In genomic region chr2:92649154-92649801, GRCm38 (mm10) we compare ENCODE assay signal across 15 mouse cellular contexts. TPM values are rescaled to one million over a fixed set of nuclear protein-coding genes. Genes with fewer than 3 reads are reported as not detected.
DNase-seq lines count a peak whose midpoint lies in the region; ATAC-seq and TF ChIP-seq lines count a peak whose summit lies in the region.
"Had no signal": no experiment of that assay in that cellular context is flagged by ENCODE, and none has a peak within 500 bp of the region (broad histone marks: within the 10 kb centered on the region; RNA-seq: fewer than 3 reads in every experiment).

No protein-coding gene starts in this region.

- no peaks in the 10 kb centered on the region for H3K36me3 ChIP-seq in kidney, postnatal 0 days (ENCODE audit: insufficient read depth, low read length)
- no peaks in the 10 kb centered on the region for H3K36me3 ChIP-seq in thymus, adult 2 months (ENCODE audit: control insufficient read depth, insufficient read depth, low read length)
- no peaks in the 10 kb centered on the region for H3K36me3 ChIP-seq in liver, embryonic 15.5 days (replicated peaks)
- H3K36me3 ChIP-seq: forebrain, embryonic 15.5 days; limb, embryonic 15.5 days had no signal

- H3K9ac ChIP-seq in kidney, postnatal 0 days (ENCODE audit: low read depth, low read length), result no peak overlapping the region
- H3K9ac ChIP-seq in liver, embryonic 15.5 days, result no peak overlapping the region
- H3K9ac ChIP-seq: forebrain, embryonic 15.5 days; limb, embryonic 15.5 days had no signal

- WGBS in kidney, postnatal 0 days, result 34% methylated on average over 4 of the region's 5 CpGs
- 85% methylated on average over 5 of the region's 5 CpGs for WGBS in thymus, adult 2 months
- WGBS in liver, embryonic 15.5 days (ENCODE audit: insufficient replicate concordance), result 22% methylated on average over 5 of the region's 5 CpGs

- peaks cover 8% of the 10 kb centered on the region for H3K4me1 ChIP-seq in kidney, postnatal 0 days (replicated peaks; ENCODE audit: insufficient read depth, low read length)
- no peaks in the 10 kb centered on the region for H3K4me1 ChIP-seq in thymus, adult 2 months (replicated peaks; ENCODE audit: control insufficient read depth, insufficient read depth, low read length)
- peaks cover 10% of the 10 kb centered on the region; the same call in 1 of the 2 replicates for H3K4me1 ChIP-seq in liver, embryonic 15.5 days (replicated peaks)
- H3K4me1 ChIP-seq: forebrain, embryonic 15.5 days had no signal

- H3K27ac ChIP-seq in kidney, postnatal 0 days, result no peak overlapping the region
- no peak overlapping the region for H3K27ac ChIP-seq in thymus, adult 2 months (ENCODE audit: control insufficient read depth, insufficient read depth, low read length)
- no peak overlapping the region for H3K27ac ChIP-seq in liver, embryonic 15.5 days (replicated peaks)
- H3K27ac ChIP-seq: forebrain, embryonic 15.5 days; gastrocnemius, adult 2 months; limb, embryonic 15.5 days had no signal

- no peak for TF ChIP-seq CTCF in kidney, postnatal 0 days (IDR thresholded peaks at IDR 0.05; ENCODE audit: low read depth)
- no peak for TF ChIP-seq CTCF in thymus, adult 2 months (IDR thresholded peaks at IDR 0.05; ENCODE audit: borderline replicate concordance, control insufficient read depth, extremely low read depth, insufficient read depth, low read length, poor library complexity)

- ATAC-seq in kidney, postnatal 0 days (replicated peaks; ENCODE audit: low FRiP score, low read depth), result no peak
- peak; percentile 81 for ATAC-seq in liver, embryonic 15.5 days (ENCODE audit: insufficient read depth)
- ATAC-seq: forebrain, embryonic 15.5 days; Patski had no signal

- H3K9me3 ChIP-seq in kidney, postnatal 0 days (replicated peaks; ENCODE audit: low read length), result no peaks in the 10 kb centered on the region
- no peaks in the 10 kb centered on the region for H3K9me3 ChIP-seq in liver, embryonic 15.5 days (replicated peaks)
- H3K9me3 ChIP-seq: forebrain, embryonic 15.5 days; limb, embryonic 15.5 days had no signal

- no peak overlapping the region for H3K4me3 ChIP-seq in kidney, postnatal 0 days (replicated peaks; ENCODE audit: low read depth, low read length)
- no peak overlapping the region for H3K4me3 ChIP-seq in thymus, adult 2 months (ENCODE audit: control insufficient read depth, insufficient read depth, low read length)
- H3K4me3 ChIP-seq in liver, embryonic 15.5 days (replicated peaks), result no peak overlapping the region
- H3K4me3 ChIP-seq: forebrain, embryonic 15.5 days; gastrocnemius, adult 2 months; limb, embryonic 15.5 days had no signal

- no peak overlapping the region for H3K4me2 ChIP-seq in kidney, postnatal 0 days (ENCODE audit: low read length)
- no peak overlapping the region for H3K4me2 ChIP-seq in liver, embryonic 15.5 days
- H3K4me2 ChIP-seq: forebrain, embryonic 15.5 days; limb, embryonic 15.5 days had no signal

- DNase-seq in kidney, postnatal 0 days (ENCODE audit: low spot score), result peak; percentile 13
- DNase-seq in kidney, adult 9 months, result no peak
- DNase-seq in thymus, postnatal 10 days (ENCODE audit: low spot score in 2 of 2), result peak; percentile 16 to 46
- no peak for DNase-seq in thymus, adult 2 months
- DNase-seq in right cerebral cortex, postnatal 10 days (ENCODE audit: low spot score in 2 of 2), result no peak
- no peak for DNase-seq in cerebellum, postnatal 14 days
- DNase-seq: cerebellum, adult 11-12 months; gastrocnemius, adult 2 months; heart, adult 18-20 months; heart, postnatal 4 days; lung, postnatal 4 days had no signal

- H3K27me3 ChIP-seq in kidney, postnatal 0 days (ENCODE audit: insufficient read depth, low read length), result no peaks in the 10 kb centered on the region
- H3K27me3 ChIP-seq in thymus, adult 2 months (ENCODE audit: control insufficient read depth, insufficient read depth, low read length), result no peaks in the 10 kb centered on the region
- H3K27me3 ChIP-seq in liver, embryonic 15.5 days, result no peaks in the 10 kb centered on the region
- H3K27me3 ChIP-seq: forebrain, embryonic 15.5 days; limb, embryonic 15.5 days had no signal

- TF ChIP-seq POLR2A in thymus, adult 2 months (IDR thresholded peaks at IDR 0.05; ENCODE audit: control insufficient read depth, extremely low read depth, insufficient read depth, low read length, poor library complexity), result no peak

RNA-seq across cellular contexts. Expression of gene Chst1, which starts 49.8 kb away (rescaled TPM):
- polyA plus RNA-seq in kidney, postnatal 0 days (2015; fragmentation: Nextera tagmentation; extraction: Ambion mirVana), result 6.6 and 6.8 TPM in 2 replicates
- 7.4 and 8.1 TPM in 2 replicates for polyA plus RNA-seq in thymus, adult 2 months (2012; rRNA removed)
- 0.10 and 0.24 TPM in 2 replicates for polyA plus RNA-seq in liver, embryonic 15.5 days (2015; fragmentation: Nextera tagmentation; extraction: Ambion mirVana)

Comparison
In these comparisons a context has a peak if more than half of its experiments do, and no peak if none do; other contexts are left out.
1. DNase-seq: peak in kidney, postnatal 0 days (single experiment) and thymus, postnatal 10 days (2 of 2); none in kidney, adult 9 months (single experiment), thymus, adult 2 months (single experiment), right cerebral cortex, postnatal 10 days (0 of 2) and cerebellum, postnatal 14 days (0 of 2).